Mouse (Mus musculus): ENCODE data around the gene Trcg1.

- no peak for TF ChIP-seq POLR2A (IDR thresholded peaks at IDR 0.05; ENCODE audit: insufficient read length, low read depth)
- TF ChIP-seq USF1 (IDR thresholded peaks at IDR 0.05; ENCODE audit: low read depth): no peak
- no peak for TF ChIP-seq SRF (IDR thresholded peaks at IDR 0.05; ENCODE audit: control insufficient read depth, insufficient read length, low read depth)
- TF ChIP-seq MYOG (IDR thresholded peaks at IDR 0.05; ENCODE audit: control insufficient read depth in 1 of 3, insufficient read depth in 1 of 3, insufficient read length in 2 of 3, low read depth in 2 of 3): no peak
- TF ChIP-seq POLR2AphosphoS2 (IDR thresholded peaks at IDR 0.05; ENCODE audit: insufficient read length, low read depth): no peak
- TF ChIP-seq MAX (IDR thresholded peaks at IDR 0.05; ENCODE audit: low read depth): no peak
- no peak for TF ChIP-seq TCF12 (IDR thresholded peaks at IDR 0.05; ENCODE audit: insufficient read depth, poor library complexity, severe bottlenecking)
- TF ChIP-seq CEBPB (IDR thresholded peaks at IDR 0.05; ENCODE audit: insufficient read depth, poor library complexity, severe bottlenecking): no peak
- TF ChIP-seq MYOD1 (IDR thresholded peaks at IDR 0.05; ENCODE audit: control insufficient read depth in 1 of 3, insufficient read length in 2 of 3, low read depth in 2 of 3): no peak
- no peak for TF ChIP-seq E2F4 (IDR thresholded peaks at IDR 0.05; ENCODE audit: insufficient read depth)
- TF ChIP-seq REST (IDR thresholded peaks at IDR 0.05; ENCODE audit: insufficient read depth, insufficient read length): no peak
- no peak for TF ChIP-seq TCF3 (IDR thresholded peaks at IDR 0.05; ENCODE audit: insufficient read length, low read depth)
These were observed 6.6 kb downstream of the Trcg1 start for GRCm38 (mm10) chr9:57242916-57243315.

Data from myocyte (in vitro differentiated cells).